Mouse (Mus musculus) layer of hippocampus, postnatal 14 days (tissue): ENCODE results near the gene Fam196b. TPM values are rescaled to one million over a fixed set of nuclear protein-coding genes. Genes with fewer than 3 reads are reported as not detected.

Experiments
- DNase-seq, 2 experiments: peaks; one replicate each; pipeline ENCODE4 v3.0.0; 2021 to 2022; ENCODE audit warnings: low spot score in 2 of 2, mixed read lengths in 1 of 2
- long read RNA-seq, 2 experiments: library from polyadenylated mRNA; stranded (forward); transcript quantifications; one replicate each; pipeline ENCODE4 v2.0.0; 2021
- total RNA-seq, 2 experiments: library from RNA; stranded (reverse); gene quantifications; 2 replicates each; pipeline ENCODE4 v1.2.3; 2021

The Fam196b gene
- total RNA-seq: under 1 TPM; 0.60 to 0.74 TPM
- long read RNA-seq, experiment 1, partial matches to known transcripts: 0 of 1 reads
- long read RNA-seq, experiment 1, other reads (novel, unspliced or antisense): 1 of 1 reads
- long read RNA-seq, experiment 2: 0 reads

DNA sequence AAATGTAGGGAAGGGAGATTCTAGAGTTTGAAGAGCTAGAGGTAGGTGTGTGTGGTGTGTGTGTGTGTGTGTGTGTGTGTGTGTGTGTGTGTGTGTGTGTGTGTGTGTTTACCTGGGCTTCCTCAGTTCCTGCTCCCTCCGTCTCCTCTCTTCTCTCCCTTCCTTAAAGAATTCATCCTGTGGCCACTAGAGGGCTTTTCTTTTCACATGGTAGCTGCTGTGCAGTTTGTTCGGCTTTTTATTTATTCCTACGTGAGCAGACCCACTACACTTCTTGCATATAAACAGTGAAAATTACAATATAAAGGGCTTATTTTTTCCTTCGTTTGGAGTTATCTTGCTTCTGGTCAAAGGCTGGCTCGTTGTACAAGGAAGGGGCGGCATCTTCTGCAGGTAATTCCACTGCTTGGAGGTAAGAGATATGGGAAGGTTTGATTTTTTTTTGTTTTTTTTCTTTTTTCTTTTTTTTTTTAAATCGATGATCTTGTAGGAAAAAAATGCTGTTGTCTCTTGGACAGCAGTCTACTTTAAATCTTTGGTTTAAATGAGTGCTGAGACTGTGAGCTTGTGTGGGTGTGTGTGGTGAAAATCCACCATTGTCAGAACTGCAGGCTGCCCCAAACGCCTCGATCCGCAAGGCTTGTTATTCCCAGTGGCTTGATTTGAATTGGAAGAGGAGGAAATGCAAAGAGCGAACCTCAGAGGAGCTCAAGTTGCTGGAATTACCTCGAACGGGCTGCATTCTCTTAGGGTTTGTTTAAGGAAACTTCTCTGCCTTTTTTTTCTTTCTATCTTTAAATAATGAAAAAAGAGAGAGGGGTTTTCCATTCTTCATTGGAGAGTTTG is at the start of gene Fam196b:
Gene Fam196b, plus strand, starts transcription at position 289 of the 846 bp plus-strand sequence.
- peak in 1 of 2 experiments; percentile 61 for DNase-seq

DNA sequence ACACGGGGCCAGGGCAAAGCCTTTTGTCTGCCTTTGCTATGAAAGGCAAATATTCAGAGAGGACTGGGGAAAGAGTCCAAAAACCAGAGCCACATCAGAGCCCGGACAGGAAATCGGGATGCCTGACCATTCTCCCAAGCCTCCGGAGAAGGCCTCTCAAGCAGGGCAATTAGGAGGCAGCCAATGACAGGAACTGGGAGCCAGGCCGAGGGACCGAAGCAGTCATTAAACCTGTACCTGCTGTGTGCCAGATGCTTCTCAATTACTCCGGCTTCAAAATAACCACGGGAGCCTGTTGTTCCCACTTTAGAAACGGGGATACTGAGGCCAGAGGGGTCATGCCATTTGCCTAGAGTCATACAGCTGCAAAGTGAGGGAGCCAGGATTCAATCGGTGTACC is 42.6 kb upstream of the Fam196b start:
- DNase-seq: peak in 1 of 2 experiments; percentile 28

DNA sequence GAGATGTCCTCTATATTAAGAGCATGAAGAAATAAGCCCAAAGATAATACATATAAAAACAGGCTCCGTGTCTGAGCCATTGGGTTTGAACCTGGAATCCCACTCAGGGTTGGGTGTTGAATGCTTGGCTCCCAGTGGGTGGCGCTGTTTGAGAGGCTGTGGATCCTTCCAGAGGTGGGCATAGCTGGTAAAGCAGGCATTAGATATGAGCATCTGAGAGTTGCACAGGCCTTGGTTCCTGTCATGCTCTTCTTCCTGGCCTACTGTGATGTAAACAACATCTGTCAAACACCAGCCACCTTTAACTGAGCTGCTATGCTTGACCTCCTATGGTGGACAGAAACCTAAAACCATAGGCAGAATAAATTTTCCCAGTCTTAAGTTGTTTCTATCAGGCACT is 38.7 kb upstream of the Fam196b start:
- no peak for DNase-seq

DNA sequence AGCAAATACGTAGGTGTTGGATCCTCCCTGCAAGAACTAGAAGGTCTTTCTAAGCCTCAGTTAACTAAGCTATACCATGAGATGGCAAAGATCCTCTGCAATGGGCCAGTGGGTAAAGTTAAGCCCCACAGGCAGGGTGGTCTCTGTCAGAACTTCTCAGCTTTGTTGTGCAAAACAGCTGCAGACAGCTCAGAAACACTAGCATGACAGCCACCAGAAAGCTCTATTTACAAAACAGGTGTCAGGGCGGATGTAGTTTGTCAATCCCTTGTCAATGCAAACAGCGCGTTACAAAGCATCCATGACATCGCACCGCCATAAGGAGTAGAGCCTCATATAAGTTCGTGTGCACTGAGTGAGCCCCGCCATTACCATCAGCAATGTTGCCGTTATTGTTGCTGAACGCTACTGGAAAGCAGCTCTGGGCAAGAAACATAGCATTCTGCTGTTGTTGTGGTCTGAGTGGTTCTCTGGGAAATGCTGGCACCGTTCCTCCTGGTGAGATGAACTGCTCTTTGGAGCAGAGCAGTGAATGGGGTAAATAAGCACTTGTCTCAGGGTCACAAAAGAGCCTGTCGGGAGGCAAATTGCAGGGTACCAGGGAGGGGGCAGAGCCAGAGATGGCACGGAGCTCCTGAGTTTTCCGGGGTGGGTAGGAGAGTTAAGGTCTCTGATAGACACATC is 38.1 kb upstream of the Fam196b start:
- peak in 1 of 2 experiments; percentile 33 for DNase-seq

DNA sequence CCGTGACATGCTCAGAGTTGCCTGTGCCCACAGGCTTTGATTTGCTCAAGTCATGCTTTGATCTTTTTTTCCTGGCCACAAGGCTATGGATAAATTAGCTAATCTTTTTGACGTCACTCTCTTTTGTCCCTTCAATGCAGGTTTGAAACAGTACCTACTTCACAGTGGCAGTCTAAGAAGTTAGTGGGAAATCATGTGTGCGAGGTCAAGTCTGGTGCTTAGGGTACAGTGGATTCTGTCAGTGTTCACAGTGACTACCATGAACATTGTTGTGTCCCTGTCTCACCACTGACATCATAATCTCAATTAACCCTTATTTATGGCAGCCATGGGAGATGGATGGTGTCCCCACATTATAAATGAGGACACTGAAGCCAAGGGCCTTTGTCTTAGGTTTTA is 37.6 kb upstream of the Fam196b start:
- no peak for DNase-seq

DNA sequence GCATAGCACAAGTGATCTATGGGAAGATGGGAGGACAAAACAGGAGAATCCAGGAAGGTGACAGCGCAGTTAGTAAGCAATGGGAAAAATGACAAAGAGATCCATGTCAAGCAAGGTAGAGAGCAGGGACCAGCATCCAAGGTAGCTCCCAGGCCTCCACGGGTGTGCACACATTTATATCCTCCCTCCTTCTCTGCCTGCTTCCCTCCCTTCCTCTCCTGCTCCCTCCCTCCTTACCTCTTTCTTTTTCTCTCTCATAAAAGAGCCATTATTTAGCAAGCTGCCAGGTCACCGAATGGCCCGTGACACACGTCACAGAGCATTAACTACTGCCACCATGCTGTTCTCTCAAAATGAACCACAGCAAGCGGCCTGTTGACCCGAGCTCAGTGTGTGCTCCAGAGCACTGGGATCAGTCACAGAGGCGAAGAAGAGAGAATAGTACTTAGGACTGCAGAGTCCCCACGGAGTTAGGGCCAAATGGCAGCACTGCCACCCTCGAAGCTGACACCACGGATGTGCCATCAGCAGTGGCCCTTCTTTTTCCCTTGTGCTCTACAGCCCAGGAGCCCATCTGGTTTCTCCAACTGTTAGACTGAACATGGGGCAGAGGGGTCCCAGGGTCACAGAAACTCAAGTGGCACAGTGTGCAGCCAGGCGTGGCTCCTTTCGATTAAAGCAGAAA is 30.4 kb upstream of the Fam196b start:
- DNase-seq: no peak

DNA sequence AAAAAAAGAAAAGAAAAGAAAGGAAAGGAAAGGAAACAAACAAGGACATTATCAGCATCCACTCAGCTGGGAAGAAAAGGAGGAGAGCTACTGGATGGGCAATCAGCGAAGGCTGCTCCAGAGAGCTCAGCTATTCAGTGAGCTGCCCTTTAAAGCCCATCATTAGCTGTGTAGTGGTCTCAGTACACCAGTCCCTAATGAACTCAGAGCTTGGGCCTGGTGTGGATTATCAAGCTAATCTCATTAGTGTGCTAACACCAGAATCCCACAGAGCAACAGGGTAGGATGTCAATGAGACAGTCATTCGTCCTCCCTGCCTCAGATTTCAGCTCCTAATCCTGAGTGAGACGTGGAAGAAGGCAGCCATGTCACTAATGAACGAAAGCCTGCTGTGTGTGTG is 24.4 kb upstream of the Fam196b start:
- no peak for DNase-seq

DNA sequence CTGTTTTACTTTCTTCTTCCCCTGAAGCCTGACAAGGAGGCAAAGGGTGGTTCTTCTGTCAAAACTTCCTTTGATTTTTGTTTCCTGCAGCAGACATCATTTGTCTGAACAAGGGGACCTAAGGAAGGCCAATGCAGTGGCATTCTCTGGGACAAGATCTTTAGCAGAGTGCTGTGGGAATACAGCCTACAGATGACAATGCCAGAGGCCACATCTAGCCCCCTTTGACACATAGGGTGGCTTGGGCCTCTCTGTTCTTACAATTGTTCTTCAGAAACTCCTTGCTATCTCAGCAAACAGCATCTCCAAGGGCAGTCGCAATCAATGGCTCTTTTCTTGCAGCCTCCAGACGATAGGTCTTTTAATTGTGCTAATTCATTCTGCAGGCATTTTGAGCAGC is 23.9 kb upstream of the Fam196b start:
- DNase-seq: no peak

DNA sequence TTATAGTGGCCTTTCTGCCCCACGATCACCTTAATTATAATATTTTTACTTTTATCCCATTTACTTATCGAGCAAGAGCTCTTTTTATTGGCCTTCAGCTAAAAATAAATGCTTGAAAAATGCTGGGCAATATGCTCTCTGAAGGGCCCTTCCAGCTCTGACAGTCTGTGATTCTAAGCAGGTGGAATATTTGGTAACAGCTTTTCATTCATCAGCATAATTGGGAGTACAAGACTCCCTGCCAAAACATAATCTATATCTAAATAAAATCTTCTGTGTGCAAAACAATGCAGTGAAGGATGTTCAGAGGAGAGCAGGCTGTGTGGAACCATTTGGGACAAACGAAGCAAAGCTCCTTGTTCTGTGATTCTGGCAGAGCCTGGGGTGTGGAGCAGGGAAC is 23.3 kb upstream of the Fam196b start:
- DNase-seq: peak in 1 of 2 experiments; percentile 43

DNA sequence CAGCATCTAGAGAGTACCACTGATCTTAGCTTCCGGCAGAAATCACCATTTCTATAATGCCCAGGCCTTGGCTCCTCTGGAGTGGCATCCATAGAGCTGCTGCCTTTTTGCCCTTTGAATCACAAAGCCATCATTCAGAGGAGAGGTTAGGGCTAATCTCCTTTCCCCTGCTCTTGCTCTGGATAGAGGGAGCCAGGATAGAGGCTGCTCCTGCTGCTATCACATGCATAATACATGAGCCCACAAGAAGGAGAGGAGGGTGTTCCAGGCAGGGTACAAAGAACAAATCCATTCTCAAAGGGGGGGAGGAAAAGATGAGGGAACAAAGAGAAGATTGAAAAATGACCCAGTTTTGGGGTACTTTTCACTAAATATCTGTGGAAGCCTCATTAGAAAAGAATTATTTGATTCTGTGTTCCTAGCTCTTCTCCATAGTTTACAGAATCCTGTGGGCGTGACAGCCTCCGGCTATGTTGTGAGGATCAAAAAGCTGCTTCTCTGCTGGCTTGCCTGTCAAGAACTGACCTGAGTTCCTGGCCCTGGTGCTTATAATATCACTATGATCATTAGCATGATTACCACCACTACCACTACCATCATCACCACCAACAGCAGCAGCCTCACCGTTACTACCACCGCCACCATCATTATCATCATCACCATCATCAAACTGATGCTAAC is 16.8 kb upstream of the Fam196b start:
- DNase-seq: no peak

DNA sequence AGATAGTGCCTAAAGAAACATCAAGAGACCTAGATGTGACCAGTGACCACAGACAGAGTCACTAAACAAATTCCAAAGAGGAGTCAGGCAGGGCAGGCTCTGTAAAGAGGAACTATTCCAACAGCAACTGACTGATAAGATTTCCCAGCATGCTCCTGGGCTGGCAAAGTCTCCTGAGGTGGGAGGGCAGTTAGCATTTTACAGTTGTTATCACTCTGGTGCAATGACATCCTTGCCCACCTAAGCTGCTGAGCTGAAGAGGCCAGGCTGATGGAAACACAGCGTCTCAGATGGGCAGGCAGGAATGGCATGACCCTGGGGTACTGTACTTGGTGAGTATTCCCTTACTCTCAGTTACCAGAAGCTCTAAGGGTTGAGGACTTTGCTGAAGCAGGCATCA is 15.1 kb upstream of the Fam196b start:
- DNase-seq: no peak

DNA sequence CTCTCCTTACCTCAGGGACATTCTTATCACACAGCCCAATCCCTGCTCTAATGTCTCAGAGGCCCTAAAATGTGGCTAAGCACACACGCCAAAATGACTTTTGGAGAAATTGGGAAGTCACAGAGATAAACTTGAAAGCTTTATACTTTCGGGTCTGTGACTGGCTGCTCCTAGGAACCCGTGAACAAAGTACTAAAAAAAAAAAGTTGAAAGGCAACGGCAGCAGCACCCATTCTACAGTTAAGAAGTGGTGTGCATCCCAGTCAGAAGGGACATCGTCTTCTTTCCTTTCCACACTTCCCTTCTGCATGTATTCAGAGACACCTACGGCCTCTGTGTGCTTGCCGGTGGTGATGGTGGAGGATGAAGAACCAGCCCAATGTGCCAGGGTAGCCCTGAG is 14.6 kb upstream of the Fam196b start:
- DNase-seq: no peak

DNA sequence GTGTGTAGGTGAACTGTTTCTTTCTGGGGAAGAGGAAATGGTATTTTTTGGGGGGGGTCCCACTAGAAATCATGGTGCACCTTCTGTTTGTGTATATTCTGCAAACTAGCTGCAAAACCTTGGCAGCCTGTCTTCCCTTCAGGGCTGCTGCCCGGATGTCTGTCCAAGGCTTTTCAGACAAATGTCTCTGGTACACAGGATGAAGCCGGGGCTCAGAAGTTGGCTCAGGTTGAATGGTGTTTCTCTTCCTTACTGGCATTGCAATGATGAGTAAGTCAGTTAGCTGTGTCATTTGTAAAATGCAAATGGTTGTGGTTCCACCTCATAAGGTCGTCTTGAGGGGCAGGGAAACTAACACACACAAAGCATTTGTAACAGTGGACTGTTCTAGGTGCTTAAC is 8.4 kb upstream of the Fam196b start:
- no peak for DNase-seq

DNA sequence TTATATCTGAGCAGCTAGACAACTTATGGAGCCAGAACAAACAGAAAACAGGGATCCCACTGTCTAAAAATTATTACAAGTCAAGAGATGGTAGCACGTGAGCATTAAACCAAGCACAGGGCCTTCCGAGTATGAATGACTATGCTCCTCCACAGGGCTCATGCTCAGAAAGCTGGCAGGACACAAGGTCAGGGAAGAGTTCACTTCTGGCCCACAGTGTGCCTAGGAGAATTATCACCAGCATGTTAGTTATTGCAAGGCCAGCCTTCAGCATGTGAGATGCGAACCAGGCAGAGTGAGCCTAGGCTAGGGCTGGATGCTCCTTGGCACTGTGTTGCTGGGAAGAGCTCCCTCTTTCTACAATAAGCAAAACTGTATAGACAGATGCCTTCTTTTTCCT is 5.9 kb upstream of the Fam196b start:
- DNase-seq: no peak

DNA sequence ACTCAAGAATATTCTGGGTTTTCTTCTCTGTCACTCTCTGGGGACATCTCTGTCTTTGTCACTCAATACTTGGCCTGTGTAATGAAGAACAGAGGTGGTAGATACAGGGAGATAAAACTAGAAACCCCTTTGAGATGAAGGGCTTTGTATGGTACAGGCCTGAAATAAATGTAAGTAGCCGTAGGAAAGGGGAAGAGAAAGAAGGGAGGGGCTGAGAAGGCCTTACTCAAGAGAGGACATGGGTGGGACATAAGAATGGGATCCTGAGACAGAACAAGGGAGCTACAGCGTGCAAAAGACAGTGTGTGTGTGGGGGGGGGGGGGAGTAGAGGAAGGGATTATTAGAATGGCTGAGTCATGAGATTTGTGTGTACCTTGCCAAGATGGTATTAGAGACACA is 5.3 kb upstream of the Fam196b start:
- no peak for DNase-seq

DNA sequence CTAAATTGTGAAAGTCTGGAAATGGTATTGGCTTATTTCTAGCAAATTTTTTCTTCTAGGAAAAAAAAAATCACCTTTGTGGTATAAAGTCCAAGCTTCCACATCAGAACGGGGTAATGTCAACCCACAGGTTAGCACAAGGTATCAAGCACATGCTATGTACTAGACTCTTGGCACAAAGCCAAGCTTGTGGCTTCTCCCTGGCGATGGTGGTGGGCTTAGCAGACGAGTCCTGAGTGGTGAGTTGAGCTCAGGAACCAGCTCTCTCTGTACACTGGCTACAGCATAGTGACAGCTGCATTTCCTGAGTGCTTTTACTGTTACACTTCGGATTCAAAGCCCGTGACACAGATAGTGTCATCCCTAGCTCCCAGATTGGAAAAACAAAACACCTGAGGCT is 2.9 kb upstream of the Fam196b start:
- DNase-seq: no peak

DNA sequence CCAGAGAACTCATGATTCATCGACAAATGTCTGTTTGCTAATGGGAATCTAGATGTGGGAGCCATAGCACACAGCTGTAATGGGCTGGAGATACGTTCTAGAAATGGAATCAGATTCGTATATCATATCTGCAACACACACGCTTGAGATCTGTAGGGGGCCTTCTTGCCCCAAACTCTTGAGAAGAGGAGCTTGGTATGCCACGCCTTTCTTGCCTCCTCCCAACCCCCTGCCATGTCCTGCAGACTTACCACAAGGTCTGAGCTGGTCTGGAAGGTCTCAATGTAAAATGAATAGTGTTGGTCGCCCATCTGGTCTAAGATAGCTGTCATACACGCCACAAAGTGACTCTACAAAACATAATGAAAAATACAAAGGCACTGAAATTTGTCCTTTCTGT is 2.4 kb upstream of the Fam196b start:
- no peak for DNase-seq

DNA sequence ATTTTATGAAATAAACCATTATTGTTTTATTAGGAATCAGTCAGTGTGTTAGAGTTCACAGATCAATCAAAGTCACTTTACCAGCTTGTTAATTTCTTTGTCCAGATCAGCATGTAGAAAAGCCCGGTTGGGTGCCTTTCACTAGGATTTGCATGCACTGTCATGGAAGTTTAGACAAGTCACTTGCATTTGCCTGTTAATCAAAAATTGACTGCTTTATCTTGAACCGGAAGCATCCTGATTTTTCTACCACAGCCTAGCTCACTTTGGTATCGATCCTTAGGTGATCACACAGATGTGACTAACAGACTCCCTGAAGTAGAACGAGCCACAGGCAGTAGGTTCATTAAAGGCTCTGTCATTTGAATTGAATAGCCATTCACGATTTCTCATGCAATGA is 761 bp downstream of the Fam196b start:
- DNase-seq: no peak

DNA sequence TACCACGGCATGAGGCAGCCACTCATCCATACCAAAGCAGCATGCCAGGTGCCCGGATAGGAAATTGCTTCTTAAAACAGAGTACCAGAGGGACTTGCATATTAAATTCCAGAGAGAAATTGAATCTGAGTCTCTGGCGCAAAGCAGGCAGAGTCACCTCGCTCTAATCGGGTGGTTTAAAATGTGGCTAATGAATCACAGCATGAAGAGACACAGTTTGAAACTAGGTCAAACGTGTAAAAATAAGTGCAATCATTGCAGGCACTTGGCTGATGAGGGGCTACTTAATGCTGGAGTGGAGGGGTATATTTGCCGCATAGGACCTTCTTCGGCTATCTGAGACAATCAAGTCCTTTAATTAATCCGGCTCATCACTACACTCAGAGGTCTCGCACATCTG is 1.6 kb downstream of the Fam196b start:
- DNase-seq: no peak

DNA sequence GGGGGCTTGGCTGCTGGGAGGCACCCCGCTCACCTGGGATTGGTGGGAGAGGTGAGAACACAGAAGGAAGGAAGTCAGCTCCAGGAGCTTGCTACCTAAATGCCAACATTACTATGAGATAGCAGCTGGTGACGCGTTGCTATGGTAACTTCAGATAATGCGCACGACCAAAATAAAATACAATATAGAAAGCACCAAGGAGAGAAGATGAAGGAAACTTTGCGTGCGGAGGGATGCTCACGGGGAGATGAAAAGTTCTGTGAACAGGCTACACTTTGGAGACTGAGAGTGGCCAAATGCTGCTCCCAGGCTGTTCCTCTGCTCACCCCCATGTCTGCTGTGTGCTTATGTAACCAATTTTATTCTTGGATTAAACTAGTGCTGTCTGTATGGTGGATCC is 2.4 kb downstream of the Fam196b start:
- DNase-seq: peak; percentile 13 to 24

DNA sequence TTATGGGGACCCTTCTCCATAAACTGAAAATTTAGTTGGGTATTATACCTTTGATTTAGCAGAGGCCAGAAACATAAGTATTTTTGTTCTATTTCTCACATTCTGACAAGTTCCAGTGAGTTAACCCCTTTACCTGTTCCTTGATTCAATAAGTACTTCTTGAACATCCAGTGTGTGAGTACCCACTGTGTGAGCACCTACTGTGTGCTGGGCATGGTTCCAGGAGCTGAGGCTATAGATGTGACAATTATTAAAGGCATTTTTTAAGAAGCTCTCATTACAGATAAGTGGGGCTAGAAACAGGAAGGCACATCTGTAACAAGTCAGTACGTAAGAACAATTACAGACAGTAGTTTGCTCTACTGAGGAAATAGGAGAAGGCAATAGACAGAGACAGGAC is 4.7 kb downstream of the Fam196b start:
- no peak for DNase-seq
